Mouse (Mus musculus) forebrain, embryonic 12.5 days (tissue): Measurements from ENCODE around the gene Zbed6. TPM values are rescaled to one million over a fixed set of nuclear protein-coding genes. Genes with fewer than 3 reads are reported as not detected.
"Not testable (repeated sequence)": the region's sequence is repeated elsewhere in the genome, so short reads cannot be mapped to it uniquely, and the experiment has no call there.

Experiments used
- ATAC-seq: fragments of 200-750 bp; cut with Nextera tagmentation; 2 replicates; pipeline ENCODE4 v1.8.0; 2017; ENCODE audit warnings: moderate TSS enrichment; ENCODE audit not compliant: low FRiP score
- H3K27ac ChIP-seq: fragments of 300-500 bp; sonication (generic); 2 replicates; pipeline ENCODE4 v1.5.1; 2016; ENCODE audit warnings: mild to moderate bottlenecking
- H3K27me3 ChIP-seq: fragments of 300-500 bp; sonication (generic); 2 replicates; pipeline ENCODE4 v1.6.1; 2016; ENCODE audit warnings: mild to moderate bottlenecking
- H3K36me3 ChIP-seq: fragments of 300-500 bp; sonication (generic); replicated peaks from 2 replicates; pipeline ENCODE4 v1.6.1; 2016; ENCODE audit warnings: mild to moderate bottlenecking
- H3K4me1 ChIP-seq: fragments of 300-500 bp; sonication (generic); 2 replicates; pipeline ENCODE4 v1.6.1; 2016
- H3K4me2 ChIP-seq: fragments of 300-500 bp; sonication (generic); 2 replicates; pipeline ENCODE4 v1.6.1; 2016; ENCODE audit warnings: mild to moderate bottlenecking, moderate library complexity
- H3K4me3 ChIP-seq: fragments of 300-500 bp; sonication (generic); replicated peaks from 2 replicates; pipeline ENCODE4 v1.5.1; 2016; ENCODE audit warnings: mild to moderate bottlenecking
- H3K9ac ChIP-seq: fragments of 300-500 bp; sonication (generic); 2 replicates; pipeline ENCODE4 v1.6.1; 2016; ENCODE audit warnings: mild to moderate bottlenecking
- H3K9me3 ChIP-seq: fragments of 300-500 bp; sonication (generic); 2 replicates; pipeline ENCODE4 v1.6.1; 2016
- WGBS: fragments of 180-500 bp; shearing (Covaris S2); methylation state at CpG from one replicate; pipeline ENCODE4 v1.1.7; 2016; 5-methylcytosine and 5-hydroxymethylcytosine counted together
- polyA plus RNA-seq: library from polyadenylated mRNA; unstranded; fragments of >200 nt; fragmentation: Nextera tagmentation; extraction: Ambion mirVana; gene quantifications from 2 replicates; pipeline ENCODE4 v1.2.1, GENCODE M21; 2016

Zbed6 gene
- polyA plus RNA-seq: not detected in 2 replicates

DNA sequence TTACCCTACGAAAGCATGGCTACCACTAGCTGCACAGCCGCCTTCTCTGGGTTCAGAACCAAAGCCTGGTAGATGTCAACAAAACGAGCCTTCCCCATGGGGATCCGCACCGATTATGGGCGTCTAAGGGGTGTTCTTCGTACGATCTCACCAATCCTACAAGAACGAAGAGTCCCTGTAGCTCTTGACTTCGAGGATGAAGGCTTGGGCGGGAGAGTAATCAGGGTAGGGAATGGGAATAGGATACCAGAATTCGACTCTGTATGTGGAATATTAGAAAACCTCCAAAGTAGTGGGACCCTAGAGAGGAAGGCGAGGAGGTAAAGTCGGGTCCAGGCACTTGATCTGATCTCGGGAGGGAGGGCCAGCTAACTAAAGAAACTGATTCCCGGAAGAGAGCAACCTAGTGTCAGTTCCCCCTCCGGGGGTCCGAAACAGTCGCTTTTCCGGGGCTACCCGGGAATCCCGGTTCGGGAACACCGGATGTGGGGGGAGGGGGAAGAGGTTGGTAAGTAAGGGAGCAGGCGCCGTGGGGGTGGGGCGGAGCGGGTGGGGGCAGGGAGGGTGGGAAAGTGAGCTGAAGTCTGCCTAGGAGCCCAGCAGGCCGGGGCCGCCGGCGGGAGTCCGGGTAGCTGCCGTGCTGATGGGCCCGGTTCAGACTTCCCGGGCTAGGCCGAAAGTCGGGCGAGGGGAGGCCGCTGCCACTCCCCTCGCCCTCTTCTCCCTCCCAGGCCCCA, at the start of gene Zbed6:
Gene Zbed6 (minus strand): TSS at position 420 of the 737 bp plus-strand sequence.
- Histone ChIP-seq H3K36me3 (peaks cover 29% of the 10 kb centered on the region), H3K4me3 (peak within 1 kb of the TSS; percentile 88), H3K9me3 (no peaks in the 10 kb centered on the region), H3K4me2 (peak within 1 kb of the TSS; percentile 90), H3K9ac (peak within 1 kb of the TSS; percentile 86), H3K27ac (peak within 1 kb of the TSS; percentile 91), H3K4me1 (peaks cover 39% of the 10 kb centered on the region), H3K27me3 (no peaks in the 10 kb centered on the region)
- ATAC-seq: peak; percentile 85
- 2% methylated on average over 40 of the region's 41 CpGs for WGBS

DNA sequence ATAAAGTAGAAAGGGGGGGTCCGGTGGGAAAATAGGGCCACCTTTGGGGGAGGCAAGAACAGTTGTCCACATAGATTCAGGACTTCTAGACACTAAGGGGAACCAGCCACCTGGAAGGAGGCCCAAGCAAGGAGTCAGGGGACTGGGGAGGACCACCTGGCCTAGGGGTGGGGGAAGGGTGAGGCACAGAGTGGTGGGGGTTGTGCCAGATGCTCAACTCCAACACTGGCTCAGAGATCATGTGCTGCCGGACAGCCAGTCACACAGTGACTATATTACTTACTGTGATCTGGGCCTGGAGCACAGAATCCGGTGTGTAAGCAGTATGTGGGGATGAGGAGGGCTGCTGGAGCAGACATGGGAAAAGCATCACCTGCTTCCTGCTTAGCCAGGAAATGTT, 48.6 kb upstream of the Zbed6 start:
- no peak for ATAC-seq
- H3K27me3 ChIP-seq: no peaks in the 10 kb centered on the region
- H3K4me2 ChIP-seq: no peak overlapping the region
- H3K27ac ChIP-seq: no peak overlapping the region
- no peak overlapping the region for H3K4me3 ChIP-seq
- peaks cover 25% of the 10 kb centered on the region for H3K4me1 ChIP-seq
- peaks cover 6% of the 10 kb centered on the region; the same call in 1 of the 2 replicates for H3K36me3 ChIP-seq
- no peaks in the 10 kb centered on the region for H3K9me3 ChIP-seq
- WGBS: 89% methylated on average over 3 of the region's 3 CpGs
- H3K9ac ChIP-seq: no peak overlapping the region

DNA sequence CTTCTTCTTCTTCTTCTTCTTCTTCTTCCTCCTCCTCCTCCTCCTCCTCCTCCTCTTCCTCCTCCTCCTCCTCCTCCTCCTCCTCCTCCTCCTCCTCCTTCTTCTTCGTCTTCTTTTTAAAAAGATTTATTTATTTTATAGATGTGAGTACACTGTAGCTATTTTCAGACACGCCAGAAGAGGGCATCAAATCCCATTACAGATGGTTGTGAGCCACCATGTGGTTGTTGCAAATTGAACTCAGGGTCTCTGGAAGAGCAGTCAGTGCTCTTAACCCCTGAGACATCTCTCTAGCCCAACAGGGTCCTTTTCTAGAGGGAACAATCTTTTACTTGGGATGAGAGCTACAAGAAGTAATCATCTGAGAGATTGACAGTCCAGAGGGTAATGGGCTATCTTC, 41.1 kb upstream of the Zbed6 start:
- not testable (repeated sequence) for H3K4me3 ChIP-seq, H3K36me3 ChIP-seq, H3K27me3 ChIP-seq, H3K9ac ChIP-seq, H3K9me3 ChIP-seq, H3K27ac ChIP-seq, H3K4me1 ChIP-seq, ATAC-seq, H3K4me2 ChIP-seq
- WGBS: 6% methylated on average over 1 of the region's 2 CpGs

DNA sequence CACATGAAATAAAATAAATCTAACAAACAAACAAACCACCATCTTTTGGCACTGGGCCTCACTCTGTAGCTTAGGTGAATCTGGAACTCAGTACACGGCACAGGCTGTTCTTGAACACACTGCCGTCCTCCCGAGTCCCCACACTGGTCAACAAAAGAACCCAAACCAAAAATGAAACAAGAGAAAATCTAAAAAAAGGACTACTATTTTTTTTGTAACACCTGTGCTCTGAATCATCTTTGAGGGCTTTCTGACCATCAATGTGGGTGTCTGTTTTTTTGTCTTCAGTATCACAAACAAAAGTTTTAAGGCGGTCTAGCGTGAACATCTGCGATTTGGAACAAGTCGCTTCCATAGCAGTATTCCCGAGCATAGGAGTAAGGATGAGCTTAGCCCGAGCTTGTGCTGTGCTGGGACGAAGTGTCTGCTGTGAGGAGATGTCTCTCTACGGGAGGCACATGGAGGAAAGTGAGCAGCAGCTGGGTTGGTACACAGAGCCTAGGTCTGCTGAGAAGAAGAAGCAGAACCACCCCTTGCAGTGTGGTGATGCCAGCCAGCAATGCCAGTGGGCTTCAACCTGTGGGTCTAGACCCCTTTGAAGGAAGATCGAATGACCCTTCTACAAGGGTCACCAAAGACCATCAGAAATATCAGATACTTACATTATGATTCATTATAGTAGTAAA, 37.4 kb upstream of the Zbed6 start:
- Histone ChIP-seq H3K4me2 (no peak overlapping the region), H3K27ac (no peak overlapping the region), H3K4me3 (no peak overlapping the region), H3K9me3 (no peaks in the 10 kb centered on the region), H3K27me3 (peaks cover 4% of the 10 kb centered on the region; the same call in 1 of the 2 replicates), H3K4me1 (peaks cover 24% of the 10 kb centered on the region), H3K9ac (no peak overlapping the region), H3K36me3 (no peaks in the 10 kb centered on the region)
- WGBS: 94% methylated on average over 12 of the region's 12 CpGs
- ATAC-seq: no peak

DNA sequence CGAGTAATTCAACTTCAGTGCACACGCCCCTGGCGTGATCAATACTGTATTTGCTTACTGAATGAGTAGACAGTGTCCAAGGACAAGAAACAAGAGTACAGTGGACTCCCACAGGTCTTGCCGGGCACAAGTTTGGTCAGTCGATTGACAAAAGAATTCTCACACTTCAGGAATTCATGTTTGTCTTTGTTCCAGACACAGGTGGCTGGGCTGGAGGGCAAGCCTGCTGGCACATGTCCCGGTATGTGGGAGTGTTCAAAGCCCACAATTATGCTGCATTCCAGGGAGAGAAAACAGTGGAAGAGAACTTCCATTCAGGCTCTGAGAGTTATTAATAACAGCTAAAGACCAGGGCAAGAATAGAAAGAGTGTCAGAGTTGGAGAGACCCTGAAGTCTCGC, 35.2 kb upstream of the Zbed6 start:
- Histone ChIP-seq H3K4me2 (no peak overlapping the region), H3K4me3 (no peak overlapping the region), H3K27ac (peak overlapping the region; percentile 59), H3K9ac (no peak overlapping the region), H3K27me3 (peaks cover 4% of the 10 kb centered on the region; the same call in 1 of the 2 replicates), H3K9me3 (no peaks in the 10 kb centered on the region), H3K36me3 (no peaks in the 10 kb centered on the region), H3K4me1 (peaks cover 24% of the 10 kb centered on the region)
- no peak; the same call in 1 of the 2 replicates for ATAC-seq
- WGBS: 30% methylated on average over 7 of the region's 7 CpGs

DNA sequence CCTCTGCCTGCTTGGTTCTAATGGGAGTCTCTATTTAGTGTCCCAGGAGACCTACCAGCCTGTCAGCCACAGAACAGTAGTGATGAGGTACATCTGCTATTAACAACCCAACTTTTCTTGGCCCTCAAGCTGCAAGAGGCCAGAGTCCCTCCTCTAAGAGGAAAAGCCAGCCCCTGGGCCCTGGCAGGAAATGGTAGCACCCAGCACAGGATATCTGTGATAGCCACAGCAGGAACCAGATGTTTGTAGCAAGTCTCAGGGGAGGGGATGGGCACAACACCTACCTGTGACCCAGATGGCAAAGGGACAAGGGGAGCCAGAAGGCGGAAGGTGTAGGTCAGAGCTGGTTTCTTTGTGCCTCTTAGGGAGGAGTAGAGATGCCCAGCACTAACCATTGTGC, 34.2 kb upstream of the Zbed6 start:
- Histone ChIP-seq H3K9me3 (no peaks in the 10 kb centered on the region), H3K27ac (no peak overlapping the region), H3K27me3 (peaks cover 4% of the 10 kb centered on the region; the same call in 1 of the 2 replicates), H3K4me3 (no peak overlapping the region), H3K4me2 (no peak overlapping the region), H3K36me3 (no peaks in the 10 kb centered on the region), H3K9ac (no peak overlapping the region), H3K4me1 (peaks cover 24% of the 10 kb centered on the region)
- 94% methylated on average over 1 of the region's 1 CpGs for WGBS
- no peak for ATAC-seq

DNA sequence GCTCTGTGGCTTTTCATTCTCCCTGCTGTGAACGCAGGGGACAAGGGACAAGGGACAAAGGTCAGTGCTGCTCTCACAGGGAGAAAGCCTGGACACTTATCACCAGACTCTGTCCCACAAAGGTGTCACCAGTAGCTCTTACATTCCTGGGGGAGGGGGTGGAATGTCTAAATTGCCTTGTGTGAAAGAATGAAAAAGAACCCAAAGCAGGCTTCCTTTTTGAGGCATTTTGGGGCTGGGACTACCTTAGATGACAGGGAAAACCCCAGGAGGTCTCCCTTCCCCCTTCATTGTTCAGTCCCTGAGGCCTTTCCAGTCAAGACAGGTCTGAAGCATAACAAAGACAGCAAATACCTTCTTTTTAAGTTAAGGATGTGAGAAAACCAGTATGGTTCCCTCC, 33.6 kb upstream of the Zbed6 start:
- WGBS: 0% methylated on average over 1 of the region's 1 CpGs
- no peak overlapping the region for H3K9ac ChIP-seq
- no peak overlapping the region for H3K4me3 ChIP-seq
- no peak for ATAC-seq
- H3K4me1 ChIP-seq: peaks cover 24% of the 10 kb centered on the region
- H3K36me3 ChIP-seq: no peaks in the 10 kb centered on the region
- no peak overlapping the region for H3K27ac ChIP-seq
- peaks cover 4% of the 10 kb centered on the region; the same call in 1 of the 2 replicates for H3K27me3 ChIP-seq
- no peaks in the 10 kb centered on the region for H3K9me3 ChIP-seq
- H3K4me2 ChIP-seq: no peak overlapping the region

DNA sequence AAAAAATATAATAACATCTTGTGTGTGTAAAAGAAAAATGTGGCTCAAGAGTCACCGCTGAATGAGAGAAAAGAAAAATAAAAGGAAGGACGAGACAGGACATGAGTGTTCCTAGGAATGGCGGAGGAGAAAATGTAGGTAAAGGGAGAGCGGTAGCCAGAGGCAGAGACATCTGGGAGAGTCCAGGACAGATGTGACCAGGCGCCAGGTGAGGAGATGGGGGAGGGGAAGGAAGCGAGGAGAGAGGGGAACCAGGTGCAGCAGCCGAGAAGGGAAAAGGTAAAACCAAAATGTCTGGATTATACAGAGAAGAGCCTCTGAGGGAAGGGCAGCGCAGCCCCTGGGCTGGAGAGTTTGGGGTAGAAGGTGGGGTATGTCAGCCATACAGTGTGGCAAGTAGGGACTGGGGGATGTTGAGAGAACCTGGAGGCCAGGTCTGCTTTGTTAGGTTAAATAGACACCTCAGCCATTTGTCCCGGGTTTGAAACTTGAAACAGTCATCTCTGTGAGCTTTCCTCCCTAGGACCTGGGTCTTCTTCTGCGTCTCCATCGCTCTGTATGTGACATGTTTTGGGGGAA, 32.9 kb upstream of the Zbed6 start:
- Histone ChIP-seq H3K27ac (no peak overlapping the region), H3K4me2 (no peak overlapping the region), H3K27me3 (peaks cover 4% of the 10 kb centered on the region; the same call in 1 of the 2 replicates), H3K9ac (no peak overlapping the region), H3K4me3 (no peak overlapping the region), H3K36me3 (no peaks in the 10 kb centered on the region), H3K4me1 (peaks cover 24% of the 10 kb centered on the region), H3K9me3 (no peaks in the 10 kb centered on the region)
- 63% methylated on average over 11 of the region's 11 CpGs for WGBS
- ATAC-seq: no peak

DNA sequence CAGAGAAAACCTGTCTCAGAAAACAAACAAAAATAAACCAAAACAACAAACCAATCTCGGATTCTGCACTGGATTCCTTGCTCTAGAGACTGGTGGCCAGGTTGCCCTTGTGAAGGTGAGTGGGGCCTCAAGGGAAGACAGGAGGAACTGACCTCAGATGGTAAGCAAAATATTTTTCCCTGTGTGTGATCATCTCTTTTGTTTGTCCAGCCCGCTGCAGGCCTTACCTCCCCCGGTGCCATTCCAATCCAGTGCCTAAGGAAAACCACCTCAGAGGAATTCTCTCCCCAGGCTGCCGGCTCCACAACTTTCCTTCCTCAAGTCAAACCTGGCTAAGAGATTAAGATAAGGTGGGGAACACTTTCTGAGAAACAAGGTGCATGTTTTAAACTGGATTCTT, 31.5 kb upstream of the Zbed6 start:
- H3K9me3 ChIP-seq: no peaks in the 10 kb centered on the region
- peaks cover 24% of the 10 kb centered on the region for H3K4me1 ChIP-seq
- H3K9ac ChIP-seq: no peak overlapping the region
- no peak for ATAC-seq
- H3K36me3 ChIP-seq: no peaks in the 10 kb centered on the region
- no peak overlapping the region for H3K4me2 ChIP-seq
- peaks cover 4% of the 10 kb centered on the region; the same call in 1 of the 2 replicates for H3K27me3 ChIP-seq
- no peak overlapping the region for H3K27ac ChIP-seq
- H3K4me3 ChIP-seq: no peak overlapping the region
- 43% methylated on average over 4 of the region's 4 CpGs for WGBS

DNA sequence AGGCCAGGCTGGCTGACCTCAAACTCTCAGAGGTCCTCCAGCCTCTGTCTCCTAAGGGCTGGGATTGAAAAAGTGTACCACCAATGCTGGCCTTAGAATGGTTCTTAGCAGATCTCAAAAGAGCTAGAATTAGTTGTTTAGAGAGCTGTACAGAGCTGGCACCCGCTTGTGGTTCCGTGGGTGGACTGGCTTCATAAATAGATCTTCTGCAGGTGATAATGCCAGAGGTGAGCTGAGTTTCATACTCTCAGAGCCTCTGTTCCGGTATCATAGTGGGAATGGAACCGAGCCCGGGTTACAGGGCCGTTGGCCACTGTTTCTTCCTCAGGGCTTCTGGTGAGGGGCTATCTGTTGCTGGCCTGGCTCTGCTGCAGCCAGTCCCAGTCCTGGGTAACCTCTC, 30.4 kb upstream of the Zbed6 start:
- Histone ChIP-seq H3K27ac (no peak overlapping the region), H3K36me3 (no peaks in the 10 kb centered on the region), H3K4me3 (no peak overlapping the region), H3K27me3 (peaks cover 4% of the 10 kb centered on the region; the same call in 1 of the 2 replicates), H3K4me1 (peaks cover 21% of the 10 kb centered on the region), H3K9me3 (no peaks in the 10 kb centered on the region), H3K4me2 (no peak overlapping the region), H3K9ac (no peak overlapping the region)
- ATAC-seq: no peak
- 94% methylated on average over 6 of the region's 6 CpGs for WGBS

DNA sequence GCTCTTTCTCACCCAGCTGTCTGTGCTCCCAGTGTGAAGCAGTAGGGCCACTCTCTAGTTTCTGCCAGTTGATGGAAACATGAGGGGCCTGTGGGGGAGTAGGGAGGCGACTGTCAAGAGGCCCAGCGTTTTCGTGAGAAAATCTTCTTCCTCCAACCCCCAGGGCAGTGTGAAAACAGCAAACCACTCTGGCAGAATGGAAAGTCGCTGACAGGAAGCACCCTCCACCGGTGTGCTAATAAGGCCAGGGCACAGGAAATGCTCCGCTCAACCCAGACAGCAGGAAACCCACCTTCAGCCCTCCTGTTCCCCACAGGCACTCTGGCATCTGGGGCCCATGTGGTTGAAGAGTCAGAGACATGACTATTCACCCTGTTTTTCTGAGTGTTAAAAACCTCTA, 29.2 kb upstream of the Zbed6 start, which contains the start of gene Lax1:
Gene Lax1 (minus strand): TSS at position 212 of the 400 bp plus-strand sequence.
- peaks cover 4% of the 10 kb centered on the region; the same call in 1 of the 2 replicates for H3K27me3 ChIP-seq
- no peak within 1 kb of the TSS for H3K4me3 ChIP-seq
- H3K4me2 ChIP-seq: no peak within 1 kb of the TSS
- 66% methylated on average over 6 of the region's 6 CpGs for WGBS
- H3K27ac ChIP-seq: no peak within 1 kb of the TSS
- ATAC-seq: no peak
- no peaks in the 10 kb centered on the region for H3K9me3 ChIP-seq
- H3K4me1 ChIP-seq: peaks cover 10% of the 10 kb centered on the region
- H3K9ac ChIP-seq: no peak within 1 kb of the TSS
- H3K36me3 ChIP-seq: no peaks in the 10 kb centered on the region

DNA sequence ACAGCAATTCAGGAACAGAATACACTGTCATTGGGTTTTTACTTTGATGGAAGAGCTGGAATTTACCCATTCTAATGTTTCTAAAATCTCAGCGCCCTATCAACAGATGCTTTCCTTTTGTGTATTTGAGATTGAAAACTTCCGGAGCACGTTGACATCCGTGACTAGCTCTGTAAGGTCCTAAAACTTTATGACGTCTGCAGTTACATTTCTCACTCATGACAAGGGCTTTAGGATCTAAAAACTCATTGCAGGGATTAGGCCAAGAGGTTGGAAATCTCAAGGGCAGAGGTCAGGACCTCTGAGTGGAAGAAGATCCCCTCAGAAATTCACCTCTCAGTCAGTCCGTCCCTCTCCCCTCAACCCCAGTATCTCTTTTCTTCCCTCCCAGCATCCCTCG, 27.6 kb upstream of the Zbed6 start:
- Histone ChIP-seq H3K4me2 (no peak overlapping the region), H3K4me1 (no peaks in the 10 kb centered on the region), H3K27me3 (no peaks in the 10 kb centered on the region), H3K36me3 (no peaks in the 10 kb centered on the region), H3K9me3 (no peaks in the 10 kb centered on the region), H3K27ac (no peak overlapping the region), H3K4me3 (no peak overlapping the region), H3K9ac (no peak overlapping the region)
- ATAC-seq: no peak
- WGBS: 79% methylated on average over 7 of the region's 7 CpGs
